Mouse (Mus musculus): ENCODE results near the gene Rab3c. TPM values are rescaled to one million over a fixed set of nuclear protein-coding genes. Genes with fewer than 3 reads are reported as not detected.

Gene Rab3c
- total RNA-seq, 2 experiments from 2014 or later: 182 to 193 TPM

DNA sequence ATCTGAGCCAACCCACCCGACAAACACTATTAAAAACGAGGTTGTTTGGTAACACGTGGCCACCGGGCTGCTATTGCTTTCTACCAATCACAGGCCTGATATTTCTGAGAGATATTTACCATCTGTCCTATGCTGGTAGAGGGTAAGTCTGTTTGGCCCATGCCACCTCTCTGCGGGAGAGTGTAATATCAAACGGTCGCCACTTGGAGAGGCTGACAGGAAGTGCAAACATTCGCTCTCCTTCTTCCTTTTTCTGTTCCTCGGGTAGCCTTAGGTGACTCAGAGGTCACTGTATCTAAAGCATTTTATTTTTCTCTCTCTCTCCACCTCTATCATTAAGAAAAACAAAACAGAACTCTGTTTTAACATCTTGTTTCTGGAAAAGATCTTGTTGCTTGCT lies 241.6 kb downstream of the Rab3c start:
- intact Hi-C loops (cut with DNase I): no loop called here

DNA sequence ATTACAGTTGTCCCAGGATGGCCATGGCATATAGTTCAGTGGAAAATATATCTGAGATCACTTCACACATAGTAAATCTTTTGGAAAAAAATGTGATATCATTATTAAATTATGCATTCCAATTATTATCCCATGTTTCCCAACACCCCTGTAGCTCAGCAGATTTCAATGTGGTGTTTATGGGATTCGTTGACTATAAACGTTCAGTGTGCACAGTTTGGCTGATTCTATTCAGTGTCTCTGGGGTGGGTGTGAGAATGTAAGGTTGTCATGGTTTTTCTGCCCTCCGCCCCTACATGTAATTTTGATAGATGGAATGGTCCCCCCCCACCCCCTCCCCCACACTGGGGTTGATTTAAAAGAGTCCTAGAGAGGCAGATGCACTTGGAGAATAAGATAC lies 242.3 kb downstream of the Rab3c start:
- DNase-seq (ENCODE audit: low spot score in 2 of 2): no peak
- intact Hi-C loops (cut with DNase I): no loop called here

More for the DNA sequence above, 241.6 kb downstream of the Rab3c start:
- DNase-seq (ENCODE audit: low spot score in 2 of 2): no peak

DNA sequence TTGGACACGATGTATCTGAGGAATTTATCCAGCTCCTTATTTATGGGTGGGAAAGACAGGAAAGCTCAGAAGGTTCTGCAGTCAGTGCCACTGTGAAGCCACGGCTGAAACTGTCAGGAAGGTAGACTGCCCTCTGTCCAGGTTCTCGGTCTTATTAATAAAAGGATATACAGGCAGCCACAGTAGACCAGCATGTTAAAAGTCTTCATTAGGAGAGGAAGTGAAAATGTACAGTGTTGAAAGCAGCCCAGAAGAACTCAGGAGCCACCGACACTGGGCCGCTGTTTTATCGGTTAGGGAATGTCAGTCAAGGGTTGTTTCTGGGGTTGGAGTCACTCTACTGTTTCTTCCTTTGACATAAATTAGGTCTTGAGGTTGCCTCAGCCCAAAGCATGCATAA lies 245.9 kb downstream of the Rab3c start:
- DNase-seq (ENCODE audit: low spot score in 2 of 2): no peak
- intact Hi-C loops (cut with DNase I): no loop called here

DNA sequence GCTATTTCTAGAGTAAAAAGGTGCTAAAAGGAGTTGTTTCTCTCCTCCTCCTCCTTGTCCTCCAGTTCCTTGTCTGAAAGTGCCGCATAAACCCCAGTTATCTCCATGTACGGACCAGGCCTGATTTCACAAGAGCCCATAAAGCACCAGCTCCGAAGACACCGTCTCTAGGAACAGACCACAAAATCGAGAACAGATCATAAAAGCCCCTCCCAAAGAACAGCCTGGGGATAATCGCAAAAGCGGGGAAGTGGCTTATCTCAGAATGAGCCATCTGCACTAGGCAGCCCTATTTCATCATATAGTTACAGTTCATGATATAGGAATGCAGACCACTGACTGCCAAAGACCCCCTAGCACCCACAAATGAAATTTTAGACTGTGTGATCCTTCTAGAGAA lies 246.8 kb downstream of the Rab3c start:
- intact Hi-C loops (cut with DNase I): no loop called here
- DNase-seq (ENCODE audit: low spot score in 2 of 2): no peak

DNA sequence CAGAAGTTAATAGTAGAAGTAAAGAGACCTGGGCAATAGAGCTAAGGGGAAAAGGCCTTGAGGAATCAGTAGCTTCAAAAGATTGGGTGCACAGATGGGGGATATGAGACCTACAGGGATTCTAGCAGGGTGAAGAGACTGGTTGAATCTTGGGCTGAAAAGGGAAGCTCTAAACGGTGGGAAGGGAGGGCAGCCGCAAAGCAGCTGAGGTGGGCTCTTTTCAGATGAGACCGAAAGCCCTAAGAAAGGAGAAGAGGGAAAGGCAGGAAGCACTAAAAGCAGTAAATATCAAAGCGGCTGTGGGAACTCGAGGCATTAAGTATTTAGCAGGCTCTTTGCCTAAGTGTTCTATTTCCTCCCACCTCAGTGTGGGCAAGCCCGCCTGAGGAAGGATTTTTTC lies 248.9 kb downstream of the Rab3c start:
- intact Hi-C loops (cut with DNase I): no loop called here
- DNase-seq (ENCODE audit: low spot score in 2 of 2): no peak

DNA sequence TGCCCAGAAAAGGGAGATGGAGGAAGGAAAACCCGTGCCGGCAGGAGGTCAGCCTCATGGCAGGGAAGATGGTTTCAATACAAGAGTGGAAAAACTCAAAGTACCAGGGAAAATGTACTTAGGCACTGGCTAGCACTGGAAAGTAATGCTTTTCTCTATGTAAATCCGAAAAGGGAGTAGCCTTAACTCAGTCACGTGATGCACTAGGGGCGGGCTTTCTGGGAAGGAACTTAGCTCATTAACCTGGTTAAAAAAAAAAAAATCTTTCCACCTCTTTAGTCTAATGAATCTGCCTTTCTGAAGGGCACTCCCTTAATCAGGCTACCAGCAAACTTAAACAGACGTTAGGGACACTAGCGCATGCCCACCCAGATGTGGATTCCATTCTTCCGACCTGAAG lies 249.7 kb downstream of the Rab3c start:
- intact Hi-C loops (cut with DNase I): no loop called here
- no peak for DNase-seq (ENCODE audit: low spot score in 2 of 2)

DNA sequence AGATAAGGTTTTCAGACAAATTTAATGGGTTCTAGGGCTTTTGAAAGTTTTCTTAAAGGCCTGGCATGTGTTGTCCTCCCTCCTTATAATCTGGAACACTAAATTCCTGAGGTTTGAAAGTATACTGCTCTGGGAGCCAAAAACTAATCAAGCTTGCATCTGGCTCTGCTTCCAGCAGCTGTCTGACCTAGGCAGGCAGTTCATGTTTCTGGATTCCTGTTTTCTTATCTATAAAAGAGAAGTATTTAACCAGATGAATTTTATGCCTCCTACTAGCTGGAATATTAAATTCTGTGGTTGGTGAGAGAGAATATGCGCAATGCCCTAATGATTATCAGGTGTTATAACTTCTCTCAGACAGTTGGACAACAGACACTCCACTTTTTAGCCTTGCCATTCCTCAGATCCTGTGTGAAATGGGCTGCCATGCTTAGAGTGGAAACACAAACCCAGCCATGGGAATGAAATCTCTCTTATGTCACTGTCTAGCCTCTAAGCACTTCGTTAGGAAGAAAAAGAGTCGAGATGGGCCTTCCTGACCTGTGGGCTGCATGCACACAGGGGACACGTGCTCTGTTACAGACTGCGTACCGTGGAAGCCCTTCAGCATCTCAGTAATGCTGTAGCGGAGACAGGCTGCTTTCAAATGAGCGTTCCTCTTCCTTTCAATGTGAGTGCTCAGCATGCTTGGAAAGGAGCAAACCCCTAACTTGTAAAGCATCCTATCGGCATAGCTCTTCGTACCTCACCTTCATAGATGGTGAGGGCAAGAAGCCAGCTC lies 256.2 kb downstream of the Rab3c start:
- DNase-seq (ENCODE audit: low spot score in 2 of 2): no peak
- intact Hi-C loops (cut with DNase I): loop anchor here (5.0 kb wide), 1 partner anchor 247 kb away; no protein-coding TSS in a partner anchor

DNA sequence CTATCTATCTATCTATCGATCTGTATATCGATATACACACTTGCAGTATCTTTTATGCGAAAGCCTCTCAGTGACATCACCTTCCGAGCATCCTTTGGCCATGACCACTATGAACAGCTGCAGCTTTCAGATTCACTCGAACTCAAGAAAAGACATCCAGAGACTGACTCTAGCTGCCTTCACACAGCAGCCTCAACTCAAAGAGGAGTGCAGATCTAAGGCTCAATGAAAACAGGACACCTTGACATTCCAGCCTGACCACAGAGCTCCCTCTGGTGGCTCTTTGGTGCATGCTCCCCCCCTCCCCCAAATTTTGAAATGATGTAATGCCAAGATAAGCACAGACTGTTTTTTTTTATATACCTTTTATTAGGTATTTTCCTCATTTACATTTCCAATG lies 257.8 kb downstream of the Rab3c start:
- intact Hi-C loops (cut with DNase I): loop anchor here (5.0 kb wide), 1 partner anchor 246 kb away; no protein-coding TSS in a partner anchor
- no peak for DNase-seq (ENCODE audit: low spot score in 2 of 2)

DNA sequence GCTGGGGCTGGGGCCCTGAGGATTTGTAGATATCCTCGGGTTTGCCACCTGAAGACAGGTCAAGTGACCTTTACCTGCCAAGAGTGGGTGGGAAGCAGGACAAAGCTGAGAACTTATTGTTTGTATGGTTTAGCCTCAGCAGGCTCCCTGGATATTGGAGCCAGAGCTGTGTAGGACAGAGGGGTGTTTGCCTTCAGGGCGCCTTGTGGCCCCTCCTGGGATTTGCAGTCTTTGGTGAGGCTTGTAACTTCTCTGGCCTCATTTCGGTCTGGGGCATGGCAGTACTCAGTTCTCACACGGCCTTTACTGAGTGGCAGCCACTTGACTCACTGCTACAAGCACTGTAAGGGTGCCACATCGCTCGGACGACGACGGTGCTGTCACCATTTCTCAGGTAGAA lies 261.0 kb downstream of the Rab3c start:
- no peak for DNase-seq (ENCODE audit: low spot score in 2 of 2)
- intact Hi-C loops (cut with DNase I): loop anchor here (2.0 to 5.0 kb wide), 2 partner anchors 95 to 242 kb away; no protein-coding TSS in a partner anchor

DNA sequence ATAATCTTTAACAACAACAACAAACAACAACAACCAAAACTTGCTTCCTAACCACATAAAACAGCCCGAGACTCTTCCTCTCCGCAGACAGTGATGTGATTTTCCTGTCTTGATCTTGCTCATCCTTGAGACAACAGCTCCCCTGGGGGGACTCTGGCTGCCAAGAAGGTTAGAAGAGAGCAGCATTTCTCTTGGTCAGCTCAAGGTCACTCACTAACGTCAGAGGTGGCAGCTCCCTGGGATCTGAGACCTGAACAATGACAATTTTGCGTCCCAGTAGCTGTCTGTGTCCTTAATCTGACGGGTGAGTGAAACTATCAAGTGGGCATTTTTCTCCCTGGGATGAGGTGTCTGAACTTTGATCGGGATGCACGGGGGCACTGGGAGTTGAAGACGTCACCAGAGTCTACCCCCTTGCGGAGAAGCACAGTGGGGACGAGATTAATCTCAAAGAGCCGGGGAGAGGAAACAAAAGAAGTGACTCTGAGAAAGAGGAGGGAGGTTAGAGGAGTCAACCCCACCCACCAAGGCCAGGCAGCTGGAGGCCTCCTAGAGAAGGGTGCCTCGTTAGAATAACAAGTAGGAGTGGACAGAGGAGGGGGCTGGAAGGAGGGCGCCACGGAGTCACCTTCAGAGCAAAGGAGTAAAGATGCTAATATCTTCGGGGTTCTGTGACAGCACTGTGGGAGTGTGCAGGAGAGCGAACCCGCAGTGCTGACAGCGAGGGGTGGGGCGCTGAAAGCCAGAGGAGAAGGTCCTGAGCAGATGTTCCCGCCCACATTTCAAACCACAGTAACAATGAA lies 261.7 kb downstream of the Rab3c start:
- no peak for DNase-seq (ENCODE audit: low spot score in 2 of 2)
- intact Hi-C loops (cut with DNase I): loop anchor here (2.0 kb wide), 1 partner anchor 94 kb away; no protein-coding TSS in a partner anchor

DNA sequence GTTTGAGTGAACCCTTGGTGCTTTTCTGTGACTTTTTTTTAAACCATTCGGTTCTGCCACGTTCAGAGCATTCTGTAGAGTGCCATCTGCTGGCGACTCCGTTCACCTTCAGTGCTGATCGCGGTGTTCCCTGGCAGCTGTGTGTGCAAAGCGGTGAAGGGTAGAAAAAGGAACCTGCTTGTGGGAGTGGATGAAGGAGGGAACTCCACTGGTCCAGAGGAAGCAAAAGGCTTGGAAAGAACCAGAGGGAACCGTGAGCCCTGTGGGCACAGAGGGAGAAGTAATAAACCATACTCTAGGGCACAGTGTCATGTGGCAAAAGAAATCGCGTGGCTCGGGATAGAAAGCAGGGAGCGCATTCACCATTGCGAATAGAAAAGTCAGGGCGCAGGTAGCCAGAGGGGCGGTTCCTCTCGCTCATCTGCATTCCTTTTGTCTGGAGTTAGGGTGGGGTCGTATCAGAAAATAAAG lies 262.3 kb downstream of the Rab3c start:
- peak; percentile 90 to 91 for DNase-seq (ENCODE audit: low spot score in 2 of 2)
- intact Hi-C loops (cut with DNase I): loop anchor here (2.0 kb wide), 1 partner anchor 94 kb away; no protein-coding TSS in a partner anchor

DNA sequence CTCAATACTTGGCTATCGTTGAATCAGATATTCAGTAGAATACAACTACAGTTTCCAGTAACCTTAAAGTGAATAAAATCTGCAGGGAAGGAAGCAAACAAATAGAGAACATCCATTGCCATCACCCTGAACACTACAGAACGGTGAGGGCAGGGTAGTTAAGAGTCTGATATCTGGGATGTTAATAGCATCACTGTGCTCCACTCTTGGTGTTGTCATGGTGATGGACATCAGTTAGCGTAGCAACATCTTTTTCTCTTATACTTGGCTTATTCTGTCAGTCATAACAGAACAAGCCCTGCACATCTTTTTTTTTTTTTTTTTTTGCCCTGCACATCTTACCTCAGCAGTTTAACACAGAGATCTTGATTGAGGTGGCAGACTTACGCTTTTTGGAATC lies 268.8 kb downstream of the Rab3c start:
- no peak for DNase-seq (ENCODE audit: low spot score in 2 of 2)
- intact Hi-C loops (cut with DNase I): no loop called here

DNA sequence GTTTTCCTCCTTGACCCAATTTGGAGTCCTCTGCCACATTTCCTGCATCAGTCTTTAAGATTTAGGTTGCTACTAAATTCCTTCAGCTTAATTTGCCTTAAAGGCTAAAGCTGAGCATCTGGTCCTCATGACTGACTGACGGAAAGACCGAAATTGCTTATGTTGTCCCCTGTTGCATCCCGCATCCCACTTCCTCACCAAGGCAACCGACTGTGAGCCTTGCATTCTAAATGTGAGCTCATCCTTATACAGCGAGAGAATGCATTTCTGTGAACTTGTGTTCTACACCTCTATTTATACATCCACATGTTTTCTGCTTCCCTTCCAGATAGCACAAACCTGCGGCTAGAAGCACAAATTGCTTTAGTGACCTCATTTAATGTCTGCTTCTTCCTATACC lies 269.9 kb downstream of the Rab3c start:
- peak; percentile 57 to 66 for DNase-seq (ENCODE audit: low spot score in 2 of 2)
- intact Hi-C loops (cut with DNase I): no loop called here

DNA sequence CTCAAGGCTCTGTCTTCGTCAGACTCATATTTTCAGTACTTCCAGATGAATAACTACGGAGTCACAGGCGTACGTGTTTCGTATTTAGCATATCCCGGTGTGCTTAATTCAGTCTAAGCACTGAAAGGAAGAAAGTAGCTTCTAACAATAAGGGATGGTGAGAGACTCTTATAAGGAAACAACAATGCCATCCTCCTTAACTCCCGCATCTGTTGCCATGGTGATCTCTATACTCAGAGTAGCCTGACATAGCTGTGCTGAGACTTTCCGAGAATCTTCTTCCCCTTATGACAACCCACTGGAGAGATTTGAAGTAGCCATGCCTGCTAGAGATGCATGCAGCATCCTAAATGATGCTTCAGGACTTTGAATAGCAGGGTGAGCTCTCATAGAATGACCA lies 272.3 kb downstream of the Rab3c start:
- intact Hi-C loops (cut with DNase I): no loop called here
- DNase-seq (ENCODE audit: low spot score in 2 of 2): peak in 1 of 2 experiments; percentile 64

DNA sequence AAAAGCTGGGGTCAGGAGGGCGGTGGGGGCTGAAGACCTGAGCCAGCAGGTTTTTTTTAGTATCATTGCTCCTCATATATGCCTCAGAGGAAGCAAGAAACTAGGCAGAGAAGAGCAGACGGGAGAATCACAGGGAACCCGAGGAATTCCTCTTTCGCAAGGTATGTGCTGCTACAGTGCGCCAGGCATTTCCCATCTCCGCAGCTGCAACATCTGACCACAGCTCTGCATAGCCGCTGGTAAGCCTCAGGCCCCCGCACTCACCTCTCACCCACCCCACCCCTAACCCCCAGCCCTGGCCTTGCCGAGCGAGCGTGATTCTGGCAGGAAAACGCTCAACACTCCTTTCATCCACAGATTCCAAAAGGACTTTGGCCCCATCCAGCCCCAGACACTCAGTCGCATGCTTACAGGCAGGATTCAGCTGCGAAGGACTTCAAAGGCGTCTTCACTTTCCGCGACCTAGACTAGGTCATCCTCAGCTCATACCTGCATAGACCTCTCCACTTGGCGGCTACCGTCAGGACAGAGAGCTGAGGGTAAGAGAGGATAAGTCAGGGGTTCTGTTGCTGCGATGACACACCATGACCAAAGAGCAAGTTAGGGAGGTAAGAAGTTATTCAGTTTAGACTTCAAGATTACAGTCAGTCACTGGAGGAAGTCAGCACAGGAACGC lies 274.6 kb downstream of the Rab3c start:
- no peak for DNase-seq (ENCODE audit: low spot score in 2 of 2)
- intact Hi-C loops (cut with DNase I): no loop called here

Other genes starting within 250 kb of the Rab3c start
- not detected for gene Gapt, start 76.2 kb upstream of the Rab3c start, total RNA-seq (2021)
- 100 to 1,000 TPM; 240 to 277 TPM for gene Plk2, start 114.0 kb upstream of the Rab3c start, total RNA-seq (2021)